ENCODE assay signal across 7 mouse cellular contexts in the genomic region with DNA sequence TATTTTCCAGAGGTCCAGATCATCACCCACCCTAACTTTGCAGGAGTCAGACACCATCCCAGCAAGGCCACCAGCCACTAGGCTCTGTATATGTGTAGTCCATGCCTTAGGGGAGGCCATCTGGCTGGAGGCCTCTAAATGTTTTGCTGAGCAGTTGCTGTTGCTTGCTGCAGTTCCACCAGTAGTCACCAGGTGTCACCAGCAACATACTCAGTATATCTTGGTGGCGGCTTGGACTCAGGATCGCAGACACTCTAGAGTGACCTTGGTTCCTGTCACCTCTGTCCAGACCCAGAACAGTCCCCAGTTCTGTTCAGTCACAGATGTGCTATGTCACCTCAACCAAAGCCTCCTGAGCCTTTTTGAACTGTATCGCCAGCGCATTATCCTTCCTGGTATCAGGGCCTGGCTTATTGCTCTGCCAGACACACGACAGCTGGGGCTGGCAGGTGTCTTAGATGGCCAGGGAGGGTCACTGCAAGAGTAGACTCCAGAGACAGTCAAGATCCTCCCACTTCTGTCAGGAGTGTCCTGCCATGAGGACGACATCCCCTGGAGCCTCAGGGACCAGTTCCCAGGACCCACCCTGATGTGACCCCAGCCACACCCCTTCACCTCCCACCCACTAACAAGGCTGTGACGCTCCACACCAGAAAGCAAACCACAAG. TPM values are rescaled to one million over a fixed set of nuclear protein-coding genes. Genes with fewer than 3 reads are reported as not detected.
A peak's percentile ranks its signal among the peaks of the same experiment; 100 is the strongest.
DNase-seq lines count a peak whose midpoint lies in the region; ATAC-seq and TF ChIP-seq lines count a peak whose summit lies in the region.

No protein-coding gene starts in this region.

- H3K9me3 ChIP-seq in intestine, postnatal 0 days (ENCODE audit: control insufficient read depth), result no peaks in the 10 kb centered on the region
- no peaks in the 10 kb centered on the region for H3K9me3 ChIP-seq in midbrain, embryonic 13.5 days

- H3K9ac ChIP-seq in intestine, postnatal 0 days (ENCODE audit: low read depth, low read length), result no peak overlapping the region
- no peak overlapping the region for H3K9ac ChIP-seq in midbrain, embryonic 13.5 days (replicated peaks)

- H3K4me1 ChIP-seq in intestine, postnatal 0 days (replicated peaks; ENCODE audit: control insufficient read depth, insufficient read depth, low read length), result no peaks in the 10 kb centered on the region
- 0 out of 2 replicates have a peak, but pooled peaks cover 9% of the 10 kb centered on the region for H3K4me1 ChIP-seq in midbrain, embryonic 13.5 days (replicated peaks)
- H3K4me1 ChIP-seq in small intestine, adult 2 months (ENCODE audit: control insufficient read depth, insufficient read depth, insufficient read length, low read length), result no peaks in the 10 kb centered on the region

- intact Hi-C loops in left cerebral cortex, postnatal 4 days (cut with DNase I), result no loop called here

- H3K4me2 ChIP-seq in intestine, postnatal 0 days (replicated peaks; ENCODE audit: low read depth), result no peak overlapping the region
- no peak overlapping the region for H3K4me2 ChIP-seq in midbrain, embryonic 13.5 days (replicated peaks)

- TF ChIP-seq POLR2A in small intestine, adult 2 months (IDR thresholded peaks at IDR 0.05; ENCODE audit: low read depth, low read length), result no peak

- peak; percentile 57 for ATAC-seq in intestine, postnatal 0 days
- ATAC-seq in midbrain, embryonic 13.5 days, result peak; percentile 70

- TF ChIP-seq CTCF in intestine, postnatal 0 days (IDR thresholded peaks at IDR 0.05; ENCODE audit: low read depth), result peak; percentile 97
- TF ChIP-seq CTCF in small intestine, adult 2 months (IDR thresholded peaks at IDR 0.05; ENCODE audit: extremely low read depth, insufficient read length, insufficient replicate concordance, low read depth, low read length), result peak; percentile 80; the same call in 1 of the 2 replicates

- no peak overlapping the region for H3K27ac ChIP-seq in intestine, postnatal 0 days (ENCODE audit: low read depth, low read length)
- H3K27ac ChIP-seq in midbrain, embryonic 13.5 days, result peak overlapping the region; percentile 32; the same call in 1 of the 2 replicates
- H3K27ac ChIP-seq in small intestine, adult 2 months (ENCODE audit: insufficient read depth, low read depth, low read length), result no peak overlapping the region

- no peaks in the 10 kb centered on the region for H3K27me3 ChIP-seq in intestine, postnatal 0 days (replicated peaks; ENCODE audit: control insufficient read depth, insufficient read depth, low read length)
- no peaks in the 10 kb centered on the region for H3K27me3 ChIP-seq in midbrain, embryonic 13.5 days
- no peaks in the 10 kb centered on the region for H3K27me3 ChIP-seq in small intestine, adult 2 months (ENCODE audit: control insufficient read depth, insufficient read depth, low read length)

- H3K4me3 ChIP-seq in intestine, postnatal 0 days (ENCODE audit: low read depth, low read length), result no peak overlapping the region
- H3K4me3 ChIP-seq in midbrain, embryonic 13.5 days (replicated peaks), result no peak overlapping the region
- H3K4me3 ChIP-seq in small intestine, adult 2 months (ENCODE audit: low read depth, low read length), result no peak overlapping the region

- 30% methylated on average over 7 of the region's 7 CpGs for WGBS in intestine, postnatal 0 days
- WGBS in midbrain, embryonic 13.5 days, result 54% methylated on average over 7 of the region's 7 CpGs
- 25% methylated on average over 7 of the region's 7 CpGs for WGBS in small intestine, adult 2 months

- H3K36me3 ChIP-seq in intestine, postnatal 0 days (ENCODE audit: control insufficient read depth, insufficient read depth), result peaks cover 57% of the 10 kb centered on the region
- H3K36me3 ChIP-seq in midbrain, embryonic 13.5 days, result peaks cover 91% of the 10 kb centered on the region
- H3K36me3 ChIP-seq in small intestine, adult 2 months (ENCODE audit: control insufficient read depth, insufficient read depth, low read length), result peaks cover 40% of the 10 kb centered on the region

- DNase-seq in adrenal gland, adult (ENCODE audit: inconsistent age in 2 of 2, low spot score in 1 of 2), result peak; percentile 87 to 95
- peak; percentile 90 for DNase-seq in embryo, embryonic 11 days
- peak; percentile 97 for DNase-seq in heart, adult 11 months
- DNase-seq in left cerebral cortex, postnatal 4 days, result peak; percentile 93

RNA-seq across cellular contexts. Expression of a gene that starts 8.8 kb away (rescaled TPM):
- 52.6 and 54.5 TPM in 2 replicates for polyA plus RNA-seq in intestine, postnatal 0 days (2015; fragmentation: Nextera tagmentation; extraction: Ambion mirVana)
- total RNA-seq in left cerebral cortex, postnatal 4 days (2021), result 10 to 100 TPM; 25.3 to 25.9 TPM
- polyA plus RNA-seq in midbrain, embryonic 13.5 days (2015; fragmentation: Nextera tagmentation; extraction: Ambion mirVana), result 83.0 and 96.5 TPM in 2 replicates
- 16.1 and 31.3 TPM in 2 replicates for polyA plus RNA-seq in small intestine, adult 2 months (2012; rRNA removed)

RNA-seq across cellular contexts. Expression of a gene that starts 21.4 kb away (rescaled TPM):
- polyA plus RNA-seq in intestine, postnatal 0 days (2015; fragmentation: Nextera tagmentation; extraction: Ambion mirVana), result 121 and 125 TPM in 2 replicates
- 100 to 1,000 TPM; 279 to 286 TPM for total RNA-seq in left cerebral cortex, postnatal 4 days (2021)
- 55.9 and 61.1 TPM in 2 replicates for polyA plus RNA-seq in midbrain, embryonic 13.5 days (2015; fragmentation: Nextera tagmentation; extraction: Ambion mirVana)
- polyA plus RNA-seq in small intestine, adult 2 months (2012; rRNA removed), result 79.0 and 88.7 TPM in 2 replicates

RNA-seq across cellular contexts. Expression of a gene that starts 25.3 kb away (rescaled TPM):
- polyA plus RNA-seq in intestine, postnatal 0 days (2015; fragmentation: Nextera tagmentation; extraction: Ambion mirVana), result 8.1 and 8.3 TPM in 2 replicates
- total RNA-seq in left cerebral cortex, postnatal 4 days (2021), result 1 to 10 TPM in 1 of 2 experiments, under 1 TPM in 1; 0.62 to 1.9 TPM
- polyA plus RNA-seq in midbrain, embryonic 13.5 days (2015; fragmentation: Nextera tagmentation; extraction: Ambion mirVana), result 2.8 and 3.3 TPM in 2 replicates
- polyA plus RNA-seq in small intestine, adult 2 months (2012; rRNA removed), result 27.7 and 32.8 TPM in 2 replicates

RNA-seq across cellular contexts. Expression of a gene that starts 33.4 kb away (rescaled TPM):
- polyA plus RNA-seq in intestine, postnatal 0 days (2015; fragmentation: Nextera tagmentation; extraction: Ambion mirVana), result 0.57 and 0.67 TPM in 2 replicates
- 1 to 10 TPM; 1.5 to 1.7 TPM for total RNA-seq in left cerebral cortex, postnatal 4 days (2021)
- polyA plus RNA-seq in midbrain, embryonic 13.5 days (2015; fragmentation: Nextera tagmentation; extraction: Ambion mirVana), result 1.1 and 1.5 TPM in 2 replicates
- polyA plus RNA-seq in small intestine, adult 2 months (2012; rRNA removed), result 4.3 and 5.6 TPM in 2 replicates
